Mouse (Mus musculus) heart, embryonic 14.5 days (tissue): Measurements from ENCODE around the gene Synpo2l. TPM values are rescaled to one million over a fixed set of nuclear protein-coding genes. Genes with fewer than 3 reads are reported as not detected.

Source experiments
- ATAC-seq: fragments of 200-750 bp; cut with Nextera tagmentation; 2 replicates; pipeline ENCODE4 v1.8.0; 2017; ENCODE audit warnings: low read depth, moderate TSS enrichment; ENCODE audit not compliant: insufficient number of reproducible peaks, insufficient read depth, low FRiP score
- H3K27ac ChIP-seq, 2 experiments: fragments of 200-500 bp in 1 of 2; fragments of 300-500 bp in 1 of 2; sonication (generic) in 1 of 2; replicated peaks in 1 of 2; 2 replicates each; pipeline ENCODE4 v1.5.1; 2012 to 2014; ENCODE audit warnings: low read depth in 2 of 2, low read length in 2 of 2, control low read depth in 1 of 2, mild to moderate bottlenecking in 1 of 2, mixed read lengths in 1 of 2; ENCODE audit not compliant: control insufficient read depth in 1 of 2, insufficient read depth in 1 of 2
- H3K27me3 ChIP-seq: fragments of 300-500 bp; sonication (generic); 2 replicates; pipeline ENCODE4 v1.6.1; 2014; ENCODE audit warnings: mild to moderate bottlenecking, low read length, control low read depth; ENCODE audit not compliant: control insufficient read depth, insufficient read depth
- H3K36me3 ChIP-seq: fragments of 300-500 bp; sonication (generic); 2 replicates; pipeline ENCODE4 v1.6.1; 2014; ENCODE audit warnings: mild to moderate bottlenecking, control low read depth, low read length, mixed read lengths; ENCODE audit not compliant: control insufficient read depth, insufficient read depth
- H3K4me1 ChIP-seq, 2 experiments: fragments of 200-500 bp in 1 of 2; fragments of 300-500 bp in 1 of 2; sonication (generic) in 1 of 2; 2 replicates each; pipeline ENCODE4 v1.6.1; 2012 to 2014; ENCODE audit warnings: low read length in 2 of 2, control low read depth in 1 of 2, mixed read lengths in 1 of 2; ENCODE audit not compliant: control insufficient read depth in 2 of 2, insufficient read depth in 2 of 2
- H3K4me2 ChIP-seq: fragments of 300-500 bp; sonication (generic); 2 replicates; pipeline ENCODE4 v1.6.1; 2014; ENCODE audit warnings: mild to moderate bottlenecking, low read length
- H3K4me3 ChIP-seq, 2 experiments: fragments of 200-500 bp in 1 of 2; fragments of 300-500 bp in 1 of 2; sonication (generic) in 1 of 2; 2 replicates each; pipeline ENCODE4 v1.5.1; 2012 to 2014; ENCODE audit warnings: low read length in 2 of 2, mild to moderate bottlenecking in 2 of 2, control low read depth in 1 of 2, low read depth in 1 of 2, moderate library complexity in 1 of 2; ENCODE audit not compliant: control insufficient read depth in 1 of 2, insufficient read depth in 1 of 2
- H3K9ac ChIP-seq: fragments of 300-500 bp; sonication (generic); 2 replicates; pipeline ENCODE4 v1.6.1; 2014; ENCODE audit warnings: mild to moderate bottlenecking, low read length
- H3K9me3 ChIP-seq: fragments of 300-500 bp; sonication (generic); 2 replicates; pipeline ENCODE4 v1.6.1; 2016; ENCODE audit warnings: low read length, control low read depth; ENCODE audit not compliant: control insufficient read depth
- WGBS: fragments of 180-500 bp; shearing (Covaris S2); extraction: QIAGEN DNeasy Blood & Tissue Kit; methylation state at CpG from one replicate; pipeline ENCODE4 v1.1.7; 2014; 5-methylcytosine and 5-hydroxymethylcytosine counted together
- microRNA-seq: library from miRNA; unstranded; fragments of <30 nt; microRNA quantifications from one replicate; pipeline ENCODE4, GENCODE M21; 2016
- polyA plus RNA-seq: library from polyadenylated mRNA; unstranded; fragments of >200 nt; fragmentation: Nextera tagmentation; extraction: Ambion mirVana; gene quantifications from 2 replicates; pipeline ENCODE4 v1.2.1, GENCODE M21; 2014

Synpo2l gene
- polyA plus RNA-seq, 1 experiment from 2014 or later, result 172 TPM

- Histone ChIP-seq H3K27ac (no peak overlapping the region), H3K4me2 (no peak overlapping the region), H3K9ac (no peak overlapping the region), H3K36me3 (no peaks in the 10 kb centered on the region), H3K27me3 (no peaks in the 10 kb centered on the region), H3K9me3 (no peaks in the 10 kb centered on the region), H3K4me1 (peaks cover 0 to 15% of the 10 kb centered on the region in 2 experiments; a peak in 2 of 4 replicates), H3K4me3 (no peak overlapping the region)
- WGBS, result 93% methylated on average over 2 of the region's 2 CpGs
- no peak for ATAC-seq
Observed at GRCm38 (mm10) chr14:20615075-20615474, 53.1 kb downstream of the Synpo2l start.

DNA sequence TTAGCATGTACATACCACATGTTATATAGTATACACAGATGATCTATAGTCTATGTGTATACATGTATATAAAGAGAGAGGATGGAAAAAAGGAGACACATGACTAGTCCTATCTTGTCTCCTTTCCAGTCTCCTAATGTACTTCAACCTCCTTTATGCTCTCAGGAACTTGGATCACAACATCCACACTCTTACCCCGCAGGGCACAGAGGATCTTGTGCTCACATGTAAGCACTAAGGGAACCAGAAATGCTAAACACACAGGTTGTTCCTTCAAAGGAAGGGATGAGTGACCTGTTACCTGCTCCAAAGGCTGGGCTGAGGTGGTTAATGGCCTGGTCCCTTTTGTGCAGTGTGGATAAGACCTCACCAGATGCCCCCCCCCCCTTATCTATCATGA lies 55.3 kb downstream of the Synpo2l start:
- no peaks in the 10 kb centered on the region for H3K36me3 ChIP-seq
- no peak overlapping the region for H3K9ac ChIP-seq
- H3K4me2 ChIP-seq, result no peak overlapping the region
- H3K4me1 ChIP-seq, result peaks cover 4 to 24% of the 10 kb centered on the region in 2 experiments
- H3K9me3 ChIP-seq, result no peaks in the 10 kb centered on the region
- WGBS, result 82% methylated on average over 1 of the region's 1 CpGs
- no peak overlapping the region for H3K27ac ChIP-seq
- no peak for ATAC-seq
- no peak overlapping the region for H3K4me3 ChIP-seq
- no peaks in the 10 kb centered on the region for H3K27me3 ChIP-seq

DNA sequence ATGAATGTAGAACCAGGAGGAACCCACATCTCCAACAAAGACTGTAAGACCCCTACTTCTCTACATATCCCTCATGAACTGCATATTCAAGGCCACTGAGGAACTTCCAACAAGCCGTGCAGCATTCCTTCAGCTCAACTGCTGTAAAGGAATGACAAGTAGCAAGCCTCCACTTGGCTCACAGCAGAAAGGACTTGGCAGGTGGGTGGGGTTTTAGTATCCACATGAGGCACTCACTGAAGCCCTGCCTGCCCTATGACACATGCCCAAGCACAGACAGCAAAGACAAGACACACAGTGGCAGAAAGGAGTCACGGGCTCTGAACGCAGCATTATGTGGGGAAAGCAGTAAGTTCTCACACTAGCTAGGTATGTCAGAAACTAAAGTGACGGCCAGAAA lies 58.0 kb downstream of the Synpo2l start:
- 0 out of 2 replicates have a peak overlapping the region, but pooled peaks have one; percentile 18 for H3K9ac ChIP-seq
- H3K36me3 ChIP-seq, result peaks cover 7% of the 10 kb centered on the region; the same call in 1 of the 2 replicates
- peak; percentile 72 for ATAC-seq
- H3K9me3 ChIP-seq, result no peaks in the 10 kb centered on the region
- H3K4me2 ChIP-seq, result peak overlapping the region; percentile 63
- no peaks in the 10 kb centered on the region for H3K27me3 ChIP-seq
- 32% methylated on average over 4 of the region's 4 CpGs for WGBS
- H3K4me1 ChIP-seq, result peaks cover 4 to 17% of the 10 kb centered on the region in 2 experiments
- no peak overlapping the region; a peak in 1 of 4 replicates for H3K4me3 ChIP-seq
- H3K27ac ChIP-seq, result peak overlapping the region; percentile 73 to 94

- peak overlapping the region; percentile 63 for H3K4me2 ChIP-seq
- H3K9me3 ChIP-seq, result no peaks in the 10 kb centered on the region
- peak overlapping the region; percentile 66 to 94 for H3K27ac ChIP-seq
- WGBS, result 32% methylated on average over 3 of the region's 3 CpGs
- H3K4me1 ChIP-seq, result peaks cover 4 to 17% of the 10 kb centered on the region in 2 experiments
- no peak for ATAC-seq
- H3K4me3 ChIP-seq, result no peak overlapping the region; a peak in 1 of 4 replicates
- H3K36me3 ChIP-seq, result peaks cover 7% of the 10 kb centered on the region; the same call in 1 of the 2 replicates
- no peaks in the 10 kb centered on the region for H3K27me3 ChIP-seq
- peak overlapping the region; percentile 18; the same call in 1 of the 2 replicates for H3K9ac ChIP-seq
Observed at GRCm38 (mm10) chr14:20609519-20609918, 58.6 kb downstream of the Synpo2l start.

Small RNAs within 50 kb of the gene (microRNA-seq; reads per million reads assigned to microRNA genes)
- 1.7 reads per million for gene Mir6946

Other genes with a start within 250 kb of the Synpo2l start
- 0.18 and 0.63 TPM in 2 replicates for gene Cfap70, start 216.1 kb downstream of the Synpo2l start, polyA plus RNA-seq
- 48.1 and 48.6 TPM in 2 replicates for gene Anxa7, start 188.2 kb downstream of the Synpo2l start, polyA plus RNA-seq
- 0.67 and 0.88 TPM in 2 replicates for gene Mss51, start 171.5 kb downstream of the Synpo2l start, polyA plus RNA-seq
- gene Ppp3cb, start 121.8 kb downstream of the Synpo2l start, polyA plus RNA-seq, result 44.2 and 46.2 TPM in 2 replicates
- gene Usp54, start 27.3 kb downstream of the Synpo2l start, polyA plus RNA-seq, result 5.5 and 6.1 TPM in 2 replicates
- gene Myoz1, start 11.8 kb downstream of the Synpo2l start, polyA plus RNA-seq, result 18.5 and 20.2 TPM in 2 replicates
- gene Sec24c, start 6.0 kb upstream of the Synpo2l start, polyA plus RNA-seq, result 69.2 and 75.7 TPM in 2 replicates
- 16.5 and 17.8 TPM in 2 replicates for gene Fut11, start 26.6 kb upstream of the Synpo2l start, polyA plus RNA-seq
- 216 and 225 TPM in 2 replicates for gene Chchd1, start 34.7 kb upstream of the Synpo2l start, polyA plus RNA-seq
- gene Zswim8, start 39.2 kb upstream of the Synpo2l start, polyA plus RNA-seq, result 21.7 and 25.4 TPM in 2 replicates
- 16.8 and 20.9 TPM in 2 replicates for gene Ndst2, start 66.2 kb upstream of the Synpo2l start, polyA plus RNA-seq
- 64.0 and 72.1 TPM in 2 replicates for gene Camk2g, start 125.7 kb upstream of the Synpo2l start, polyA plus RNA-seq
- gene Plau, start 168.3 kb upstream of the Synpo2l start, polyA plus RNA-seq, result 1.5 and 1.7 TPM in 2 replicates